Mouse (Mus musculus): ENCODE measurements around the gene Pqlc3. TPM values are rescaled to one million over a fixed set of nuclear protein-coding genes. Genes with fewer than 3 reads are reported as not detected.

Gene Pqlc3
- polyA plus RNA-seq, 1 experiment: 10.0 TPM

DNA sequence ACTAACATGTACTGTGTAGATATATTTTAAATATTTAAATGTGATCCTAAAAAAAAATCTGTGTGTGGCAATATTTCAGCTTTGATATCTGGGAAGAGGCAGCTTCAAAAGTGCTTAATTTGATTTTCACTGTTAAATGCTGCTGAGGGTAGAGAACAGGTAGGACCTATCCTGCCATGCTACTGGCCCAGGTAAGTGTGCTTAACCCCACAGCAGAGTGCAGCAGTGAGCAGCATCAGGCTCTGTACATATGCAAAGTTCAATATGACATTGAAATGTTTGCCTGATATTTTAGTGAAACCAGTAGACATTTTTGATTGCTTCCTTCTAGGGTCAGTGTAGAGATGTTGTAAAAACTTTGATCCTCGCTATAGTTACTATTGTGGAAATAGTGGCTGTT lies 14.4 kb downstream of the Pqlc3 start:
- Histone ChIP-seq H3K36me3 (replicated peaks; ENCODE audit: low read length) (peaks cover 94% of the 10 kb centered on the region), H3K27me3 (replicated peaks) (no peaks in the 10 kb centered on the region), H3K4me3 (replicated peaks) (no peak overlapping the region), H3K9me3 (no peaks in the 10 kb centered on the region), H3K4me1 (peaks cover 14% of the 10 kb centered on the region)
- no peak for TF ChIP-seq FLI1 (IDR thresholded peaks at IDR 0.05; ENCODE audit: low read length)
- no peak for TF ChIP-seq GATA1 (IDR thresholded peaks at IDR 0.05; ENCODE audit: borderline replicate concordance, low read length)

- Histone ChIP-seq H3K27me3 (replicated peaks) (no peaks in the 10 kb centered on the region), H3K4me1 (no peaks in the 10 kb centered on the region), H3K36me3 (replicated peaks; ENCODE audit: low read length) (peaks cover 95% of the 10 kb centered on the region), H3K9me3 (no peaks in the 10 kb centered on the region), H3K4me3 (replicated peaks) (no peak overlapping the region)
- no peak for TF ChIP-seq GATA1 (IDR thresholded peaks at IDR 0.05; ENCODE audit: borderline replicate concordance, low read length)
- TF ChIP-seq FLI1 (IDR thresholded peaks at IDR 0.05; ENCODE audit: low read length): no peak
These were observed 23.1 kb downstream of the Pqlc3 start for GRCm38 (mm10) chr12:16977120-16977519.

DNA sequence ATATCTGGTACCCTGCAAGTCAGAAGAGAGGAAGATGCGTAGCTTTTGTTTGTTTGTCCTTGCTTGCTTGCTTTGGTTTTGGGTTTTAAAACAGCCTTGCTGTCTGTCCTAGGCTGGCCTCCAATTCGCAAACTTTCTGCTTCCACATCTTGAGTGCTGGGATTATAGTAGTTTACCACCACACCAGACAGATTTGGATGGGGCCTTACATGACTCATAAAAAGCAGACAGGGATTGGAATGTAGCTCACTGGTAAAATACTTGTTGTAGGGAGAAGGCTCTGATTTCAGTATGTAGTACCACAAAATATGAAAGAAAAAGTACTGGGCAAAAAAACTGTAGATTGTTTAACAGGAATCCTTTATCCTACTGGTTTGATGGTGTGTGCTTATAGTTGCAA lies 33.4 kb downstream of the Pqlc3 start:
- Histone ChIP-seq H3K4me1 (no peaks in the 10 kb centered on the region), H3K4me3 (replicated peaks) (no peak overlapping the region), H3K27me3 (replicated peaks) (no peaks in the 10 kb centered on the region), H3K36me3 (replicated peaks; ENCODE audit: low read length) (peaks cover 96% of the 10 kb centered on the region), H3K9me3 (no peaks in the 10 kb centered on the region)
- no peak for TF ChIP-seq GATA1 (IDR thresholded peaks at IDR 0.05; ENCODE audit: borderline replicate concordance, low read length)
- no peak for TF ChIP-seq FLI1 (IDR thresholded peaks at IDR 0.05; ENCODE audit: low read length)

GRCm38 (mm10) chr12:16963354-16963753 lies 36.9 kb downstream of the Pqlc3 start:
- H3K4me3 ChIP-seq (replicated peaks): no peak overlapping the region
- no peaks in the 10 kb centered on the region for H3K9me3 ChIP-seq
- TF ChIP-seq GATA1 (IDR thresholded peaks at IDR 0.05; ENCODE audit: borderline replicate concordance, low read length): no peak
- no peaks in the 10 kb centered on the region for H3K27me3 ChIP-seq (replicated peaks)
- H3K4me1 ChIP-seq: no peaks in the 10 kb centered on the region
- H3K36me3 ChIP-seq (replicated peaks; ENCODE audit: low read length): peaks cover 96% of the 10 kb centered on the region

- H3K4me1 ChIP-seq: no peaks in the 10 kb centered on the region
- H3K4me3 ChIP-seq (replicated peaks): no peak overlapping the region
- H3K36me3 ChIP-seq (replicated peaks; ENCODE audit: low read length): peaks cover 96% of the 10 kb centered on the region
- H3K27me3 ChIP-seq (replicated peaks): no peaks in the 10 kb centered on the region
- TF ChIP-seq FLI1 (IDR thresholded peaks at IDR 0.05; ENCODE audit: low read length): no peak
- H3K9me3 ChIP-seq: no peaks in the 10 kb centered on the region
These were observed 41.4 kb downstream of the Pqlc3 start for GRCm38 (mm10) chr12:16958851-16959250.

DNA sequence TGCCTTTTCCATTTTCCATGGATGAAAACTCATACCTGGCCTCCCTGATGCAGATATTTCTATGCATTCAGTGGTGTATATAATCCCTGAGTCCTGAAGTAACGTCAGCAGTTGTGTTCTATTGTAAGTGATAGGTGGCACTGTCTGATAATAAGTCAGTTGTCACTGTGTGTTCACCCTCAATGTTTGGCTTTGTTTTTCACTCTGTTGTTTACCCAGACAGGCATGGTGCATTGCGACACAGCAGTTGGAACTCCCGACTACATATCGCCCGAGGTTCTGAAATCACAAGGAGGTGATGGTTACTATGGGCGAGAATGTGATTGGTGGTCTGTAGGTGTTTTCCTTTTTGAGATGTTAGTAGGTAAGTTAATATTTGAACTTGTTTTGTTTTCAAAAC lies 52.0 kb downstream of the Pqlc3 start:
- Histone ChIP-seq H3K9me3 (no peaks in the 10 kb centered on the region), H3K4me1 (0 out of 2 replicates have a peak, but pooled peaks cover 4% of the 10 kb centered on the region), H3K36me3 (replicated peaks; ENCODE audit: low read length) (peaks cover 96% of the 10 kb centered on the region), H3K4me3 (replicated peaks) (no peak overlapping the region), H3K27me3 (replicated peaks) (no peaks in the 10 kb centered on the region)
- TF ChIP-seq GATA1 (IDR thresholded peaks at IDR 0.05; ENCODE audit: borderline replicate concordance, low read length) (no peak), FLI1 (IDR thresholded peaks at IDR 0.05; ENCODE audit: low read length) (no peak)

- Histone ChIP-seq H3K27me3 (replicated peaks) (no peaks in the 10 kb centered on the region), H3K4me1 (peaks cover 6% of the 10 kb centered on the region), H3K9me3 (no peaks in the 10 kb centered on the region), H3K4me3 (replicated peaks) (no peak overlapping the region), H3K36me3 (replicated peaks; ENCODE audit: low read length) (peaks cover 91% of the 10 kb centered on the region)
- TF ChIP-seq FLI1 (IDR thresholded peaks at IDR 0.05; ENCODE audit: low read length) (no peak), GATA1 (IDR thresholded peaks at IDR 0.05; ENCODE audit: borderline replicate concordance, low read length) (no peak)
These were observed 58.2 kb downstream of the Pqlc3 start for GRCm38 (mm10) chr12:16941976-16942375.

Other genes starting within 250 kb of the Pqlc3 start
- gene Greb1, start 199.5 kb downstream of the Pqlc3 start, polyA plus RNA-seq (2012; ENCODE audit: insufficient read depth, low replicate concordance): 0.02 TPM in 1 of 2 replicates, not detected in the other
- gene E2f6, start 189.4 kb downstream of the Pqlc3 start, polyA plus RNA-seq (2012; ENCODE audit: insufficient read depth, low replicate concordance): 1.6 and 3.8 TPM in 2 replicates
- gene Rock2, start 105.5 kb downstream of the Pqlc3 start, polyA plus RNA-seq (2012; ENCODE audit: insufficient read depth, low replicate concordance): 0.97 and 1.0 TPM in 2 replicates
- not detected in 2 replicates for gene 2410004P03Rik, start 11.3 kb upstream of the Pqlc3 start, polyA plus RNA-seq (2012; ENCODE audit: insufficient read depth, low replicate concordance)
- not detected in 2 replicates for gene Kcnf1, start 176.5 kb upstream of the Pqlc3 start, polyA plus RNA-seq (2012; ENCODE audit: insufficient read depth, low replicate concordance)

All from megakaryocyte, embryonic 14.5 days (primary cell).